Mouse (Mus musculus): Measurements from ENCODE around the gene Sppl2b. TPM values are rescaled to one million over a fixed set of nuclear protein-coding genes. Genes with fewer than 3 reads are reported as not detected.

The Sppl2b gene
- polyA plus RNA-seq, 1 experiment from 2014 or later: 39.8 TPM

DNA sequence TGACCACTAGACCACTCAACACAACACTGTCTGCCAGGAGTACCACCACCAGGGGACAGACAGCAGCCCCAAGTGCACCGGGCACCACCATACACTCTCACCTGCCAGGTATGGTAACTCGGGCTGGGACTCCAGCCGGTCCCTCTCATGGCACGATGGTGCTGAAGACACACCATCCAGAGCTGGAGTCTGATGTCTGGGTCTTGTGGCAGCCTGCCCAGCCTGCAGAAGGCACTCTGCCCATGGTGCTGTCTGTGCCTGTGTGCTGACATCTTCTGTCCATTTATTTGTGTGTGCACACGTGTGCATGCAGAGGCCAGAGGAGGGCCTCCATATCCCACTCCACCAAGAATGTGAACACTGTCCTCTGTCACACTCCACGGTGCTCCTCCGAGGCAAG lies 40.0 kb downstream of the Sppl2b start:
- H3K4me3 ChIP-seq (ENCODE audit: low read depth, low read length): no peak overlapping the region
- WGBS: 87% methylated on average over 7 of the region's 7 CpGs

DNA sequence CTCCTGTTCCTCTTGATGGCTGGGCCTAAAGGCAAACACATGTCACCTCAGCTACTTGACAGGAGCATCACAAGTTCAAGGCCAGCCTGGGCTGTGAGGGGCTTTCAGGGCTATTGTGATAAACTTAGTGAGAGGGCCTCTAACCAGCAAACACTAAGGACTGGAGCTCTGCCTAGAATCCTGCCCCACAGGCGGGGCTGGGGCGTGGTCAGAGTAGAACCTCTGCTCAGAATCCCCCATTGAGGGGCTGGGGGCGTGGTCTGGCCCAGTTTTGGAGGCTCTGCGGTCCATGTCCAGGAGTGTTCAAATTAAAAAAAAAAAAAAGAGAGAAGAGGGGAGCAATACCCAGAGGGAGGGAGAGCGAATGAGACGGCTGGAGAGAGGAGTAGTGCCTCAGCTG lies 40.6 kb downstream of the Sppl2b start:
- Histone ChIP-seq H3K27ac (ENCODE audit: low read depth, low read length) (no peak overlapping the region), H3K36me3 (ENCODE audit: control insufficient read depth, insufficient read depth, low read length) (no peaks in the 10 kb centered on the region), H3K4me1 (replicated peaks; ENCODE audit: control insufficient read depth, insufficient read depth, low read length) (peaks cover 8% of the 10 kb centered on the region), H3K4me3 (ENCODE audit: low read depth, low read length) (no peak overlapping the region), H3K4me2 (ENCODE audit: low read depth, low read length, severe bottlenecking) (no peak overlapping the region), H3K9me3 (ENCODE audit: control insufficient read depth, low read length) (no peaks in the 10 kb centered on the region), H3K27me3 (ENCODE audit: control insufficient read depth, insufficient read depth, low read length) (no peaks in the 10 kb centered on the region), H3K9ac (ENCODE audit: low read length) (no peak overlapping the region)
- whole genome bisulfite sequencing: 82% methylated on average over 6 of the region's 6 CpGs
- DNase-seq (ENCODE audit: low spot score) (peak; percentile 48), ATAC-seq (replicated peaks; ENCODE audit: low FRiP score) (no peak)

More for the DNA sequence above, 40.0 kb downstream of the Sppl2b start:
- Histone ChIP-seq H3K36me3 (ENCODE audit: control insufficient read depth, insufficient read depth, low read length) (no peaks in the 10 kb centered on the region), H3K9ac (ENCODE audit: low read length) (no peak overlapping the region), H3K27me3 (ENCODE audit: control insufficient read depth, insufficient read depth, low read length) (no peaks in the 10 kb centered on the region), H3K4me2 (ENCODE audit: low read depth, low read length, severe bottlenecking) (no peak overlapping the region), H3K4me1 (replicated peaks; ENCODE audit: control insufficient read depth, insufficient read depth, low read length) (peaks cover 8% of the 10 kb centered on the region), H3K27ac (ENCODE audit: low read depth, low read length) (no peak overlapping the region), H3K9me3 (ENCODE audit: control insufficient read depth, low read length) (no peaks in the 10 kb centered on the region)
- no peak for ATAC-seq (replicated peaks; ENCODE audit: low FRiP score)
- no peak for DNase-seq (ENCODE audit: low spot score)

DNA sequence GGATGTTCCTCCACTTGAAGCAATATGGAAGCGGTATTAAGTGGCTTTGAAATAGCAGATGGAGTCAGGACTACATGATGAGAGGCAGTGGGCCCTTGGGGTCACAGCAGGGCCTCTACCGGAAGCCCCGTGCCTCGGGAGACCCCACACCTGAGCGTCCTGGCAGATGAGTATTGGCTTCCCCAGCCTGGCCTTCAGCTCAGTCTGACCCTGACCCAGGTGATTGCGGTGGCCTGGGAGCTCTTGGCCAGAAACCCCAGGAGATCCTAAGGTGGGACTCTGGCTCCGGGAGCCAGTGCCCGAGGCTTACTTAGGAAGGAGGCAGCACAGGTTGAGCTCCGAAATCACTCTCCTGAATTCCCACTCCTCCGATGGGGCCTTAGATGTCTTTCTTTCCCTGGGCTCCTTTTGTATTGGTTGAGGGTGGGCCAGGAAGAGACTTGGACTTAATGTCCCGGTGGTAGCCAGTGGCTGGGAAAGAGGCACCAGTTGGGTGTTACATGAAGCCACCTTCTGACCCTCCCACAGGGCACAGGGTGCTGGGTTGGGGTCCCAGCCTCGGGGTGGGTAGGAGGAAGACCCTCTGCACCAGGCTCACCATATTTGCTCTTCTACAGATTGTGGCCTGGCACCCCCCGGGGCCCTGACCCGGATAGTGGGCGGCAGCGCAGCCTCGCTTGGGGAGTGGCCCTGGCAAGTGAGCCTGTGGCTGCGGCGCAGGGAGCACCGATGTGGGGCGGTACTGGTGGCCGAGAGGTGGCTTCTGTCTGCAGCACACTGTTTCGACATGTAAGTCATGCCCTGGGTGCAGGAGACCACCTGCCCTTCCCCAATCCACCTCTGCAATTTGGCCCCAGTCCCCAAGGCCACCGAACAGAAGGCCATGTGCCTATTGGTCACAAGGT lies 41.8 kb downstream of the Sppl2b start:
- Histone ChIP-seq H3K27me3 (ENCODE audit: control insufficient read depth, insufficient read depth, low read length) (no peaks in the 10 kb centered on the region), H3K9me3 (ENCODE audit: control insufficient read depth, low read length) (no peaks in the 10 kb centered on the region), H3K27ac (ENCODE audit: low read depth, low read length) (no peak overlapping the region), H3K4me1 (replicated peaks; ENCODE audit: control insufficient read depth, insufficient read depth, low read length) (peaks cover 8% of the 10 kb centered on the region), H3K4me2 (ENCODE audit: low read depth, low read length, severe bottlenecking) (no peak overlapping the region), H3K36me3 (ENCODE audit: control insufficient read depth, insufficient read depth, low read length) (no peaks in the 10 kb centered on the region), H3K4me3 (ENCODE audit: low read depth, low read length) (no peak overlapping the region), H3K9ac (ENCODE audit: low read length) (no peak overlapping the region)
- WGBS: 75% methylated on average over 24 of the region's 24 CpGs
- no peak for ATAC-seq (replicated peaks; ENCODE audit: low FRiP score)
- peak; percentile 57 for DNase-seq (ENCODE audit: low spot score)

DNA sequence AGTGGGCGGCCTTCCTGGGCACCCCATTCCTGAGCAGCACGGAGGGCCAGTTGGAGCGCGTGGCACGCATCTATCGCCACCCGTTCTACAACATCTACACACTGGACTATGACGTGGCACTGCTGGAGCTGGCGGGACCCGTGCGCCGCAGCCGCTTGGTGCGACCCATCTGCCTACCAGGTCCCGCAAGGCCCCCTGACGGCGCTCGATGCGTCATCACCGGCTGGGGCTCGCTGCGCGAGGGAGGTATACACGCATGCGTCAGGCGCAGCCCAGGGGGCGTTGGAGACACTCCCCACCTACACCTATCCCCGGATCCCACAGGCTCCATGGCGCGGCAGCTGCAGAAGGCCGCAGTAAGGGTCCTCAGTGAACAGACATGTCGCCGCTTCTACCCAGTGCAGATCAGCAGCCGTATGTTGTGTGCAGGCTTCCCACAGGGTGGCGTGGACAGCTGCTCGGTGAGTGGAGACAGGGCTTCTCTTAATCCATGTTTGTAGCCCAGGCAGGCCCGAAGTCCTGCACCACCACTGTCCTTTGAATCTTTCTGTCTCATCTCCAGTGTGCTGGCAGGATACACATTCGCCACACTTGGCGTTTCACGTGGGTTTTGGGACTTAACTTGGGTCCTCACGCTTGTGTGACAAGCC lies 42.9 kb downstream of the Sppl2b start:
- no peak overlapping the region for H3K9ac ChIP-seq (ENCODE audit: low read length)
- peaks cover 8% of the 10 kb centered on the region for H3K4me1 ChIP-seq (replicated peaks; ENCODE audit: control insufficient read depth, insufficient read depth, low read length)
- H3K4me2 ChIP-seq (ENCODE audit: low read depth, low read length, severe bottlenecking): no peak overlapping the region
- no peaks in the 10 kb centered on the region for H3K9me3 ChIP-seq (ENCODE audit: control insufficient read depth, low read length)
- H3K36me3 ChIP-seq (ENCODE audit: control insufficient read depth, insufficient read depth, low read length): no peaks in the 10 kb centered on the region; the same call in 1 of the 2 replicates
- DNase-seq (ENCODE audit: low spot score): peak; percentile 62
- H3K4me3 ChIP-seq (ENCODE audit: low read depth, low read length): no peak overlapping the region
- H3K27ac ChIP-seq (ENCODE audit: low read depth, low read length): no peak overlapping the region
- H3K27me3 ChIP-seq (ENCODE audit: control insufficient read depth, insufficient read depth, low read length): no peaks in the 10 kb centered on the region
- WGBS: 34% methylated on average over 41 of the region's 41 CpGs
- no peak for ATAC-seq (replicated peaks; ENCODE audit: low FRiP score)

DNA sequence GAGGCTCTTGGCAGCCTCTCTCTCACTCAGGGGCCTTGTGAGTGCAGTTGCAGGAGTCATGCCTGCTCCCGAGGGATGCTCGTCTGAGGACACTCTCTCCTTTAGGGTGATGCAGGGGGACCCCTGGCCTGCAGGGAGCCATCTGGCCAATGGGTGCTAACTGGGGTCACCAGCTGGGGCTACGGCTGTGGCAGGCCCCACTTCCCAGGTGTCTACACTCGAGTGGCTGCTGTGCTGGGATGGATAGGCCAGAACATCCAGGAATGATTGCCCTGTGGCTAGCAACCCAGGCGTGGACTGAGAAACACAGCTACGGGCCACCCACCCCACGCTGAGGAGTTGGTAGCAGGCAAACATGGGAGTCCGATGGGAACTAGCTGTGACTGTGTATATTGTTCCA lies 44.0 kb downstream of the Sppl2b start:
- DNase-seq (ENCODE audit: low spot score) (no peak), ATAC-seq (replicated peaks; ENCODE audit: low FRiP score) (no peak)
- Histone ChIP-seq H3K9me3 (ENCODE audit: control insufficient read depth, low read length) (no peaks in the 10 kb centered on the region), H3K4me3 (ENCODE audit: low read depth, low read length) (peak overlapping the region; percentile 84; the same call in 1 of the 2 replicates), H3K4me1 (replicated peaks; ENCODE audit: control insufficient read depth, insufficient read depth, low read length) (peaks cover 8% of the 10 kb centered on the region), H3K36me3 (ENCODE audit: control insufficient read depth, insufficient read depth, low read length) (no peaks in the 10 kb centered on the region; the same call in 1 of the 2 replicates), H3K27me3 (ENCODE audit: control insufficient read depth, insufficient read depth, low read length) (no peaks in the 10 kb centered on the region), H3K27ac (ENCODE audit: low read depth, low read length) (no peak overlapping the region), H3K4me2 (ENCODE audit: low read depth, low read length, severe bottlenecking) (no peak overlapping the region), H3K9ac (ENCODE audit: low read length) (no peak overlapping the region)
- 89% methylated on average over 8 of the region's 8 CpGs for WGBS

DNA sequence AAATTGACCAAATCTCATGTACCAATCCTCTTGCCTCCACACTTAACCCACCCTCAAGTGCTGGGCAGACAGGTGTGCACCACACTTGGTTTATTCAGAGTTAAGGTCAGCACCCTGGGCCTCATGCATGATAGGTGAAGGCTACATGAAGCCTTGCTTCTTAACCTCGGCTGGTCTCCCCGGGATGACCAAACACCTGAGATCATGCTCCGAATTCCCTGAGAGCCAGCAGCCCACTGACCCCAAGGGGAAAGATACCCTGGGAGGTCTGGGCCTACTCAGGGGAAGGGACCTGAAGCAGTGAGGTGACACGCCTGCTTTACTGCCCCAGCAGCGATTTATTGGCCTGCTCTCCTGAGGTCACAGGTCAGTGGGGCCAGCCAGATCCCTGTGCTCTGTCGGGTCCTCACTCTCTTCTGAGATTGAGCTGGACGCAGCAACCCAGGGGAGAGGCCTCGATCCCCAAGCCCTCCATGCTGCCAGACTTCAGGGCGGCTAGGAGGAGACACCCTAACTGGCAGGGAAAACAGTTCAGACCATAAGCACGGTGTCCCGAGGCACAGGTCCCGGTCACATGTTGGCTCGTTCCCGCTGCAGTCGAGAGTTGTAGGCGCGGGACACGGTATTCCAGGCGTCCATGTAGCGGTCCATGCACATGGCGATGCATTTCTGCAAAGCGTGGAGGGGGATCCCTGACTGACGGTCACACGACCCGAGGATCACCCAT lies 44.7 kb downstream of the Sppl2b start:
- H3K27ac ChIP-seq (ENCODE audit: low read depth, low read length): no peak overlapping the region; the same call in 1 of the 2 replicates

DNA sequence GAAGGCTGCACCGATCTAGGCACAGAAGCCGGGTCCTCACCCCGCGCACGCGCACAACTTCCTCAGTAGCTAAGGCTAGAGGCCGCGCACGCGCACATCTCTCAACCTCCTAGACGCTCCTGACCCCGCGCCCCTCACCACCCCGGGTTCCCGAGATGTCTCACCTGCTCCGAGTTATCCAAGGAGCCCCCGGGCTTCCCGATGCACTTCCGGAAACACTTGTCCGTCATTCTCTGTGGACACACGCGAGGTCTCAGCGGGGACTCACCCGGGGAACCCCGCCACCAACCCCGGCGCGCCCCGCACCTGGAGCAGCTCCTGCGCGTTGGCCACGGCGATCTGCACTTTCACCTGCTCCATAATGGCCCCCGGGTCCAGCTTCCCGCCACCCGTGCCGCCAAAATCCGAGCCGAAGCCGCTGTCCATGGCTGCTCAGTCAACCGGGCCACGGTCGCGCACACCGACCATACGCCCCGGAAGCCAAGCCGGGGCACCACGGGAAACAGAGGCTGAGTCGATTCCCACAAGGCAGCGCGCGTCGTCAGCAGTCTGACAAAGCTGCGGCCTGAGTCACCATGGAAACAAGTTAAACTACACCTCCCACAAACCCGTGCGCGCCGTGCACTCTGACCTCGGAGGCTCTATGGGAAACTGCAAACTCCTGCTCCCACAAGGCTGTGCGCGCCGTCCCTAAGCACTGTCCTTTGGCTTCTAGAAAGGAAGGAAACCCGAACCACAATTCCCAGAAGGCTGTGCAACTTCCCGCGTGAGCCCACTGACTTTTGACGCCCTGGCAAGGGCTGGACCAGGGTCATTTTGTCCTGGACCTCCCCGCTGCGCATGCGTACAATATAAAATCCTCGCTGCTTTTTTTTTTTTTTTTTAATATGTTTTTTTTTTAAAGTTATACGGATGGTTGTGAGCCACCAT lies 45.5 kb downstream of the Sppl2b start, which contains the start of gene Timm13:
Gene Timm13, minus strand, starts transcription at position 652 of the 930 bp plus-strand sequence.
- H3K9ac ChIP-seq (ENCODE audit: low read length): peak within 1 kb of the TSS; percentile 78
- peak within 1 kb of the TSS; percentile 95 for H3K4me2 ChIP-seq (ENCODE audit: low read depth, low read length, severe bottlenecking)
- no peaks in the 10 kb centered on the region for H3K27me3 ChIP-seq (ENCODE audit: control insufficient read depth, insufficient read depth, low read length)
- H3K27ac ChIP-seq (ENCODE audit: low read depth, low read length): no peak within 1 kb of the TSS; the same call in 1 of the 2 replicates
- peaks cover 2% of the 10 kb centered on the region; the same call in 1 of the 2 replicates for H3K36me3 ChIP-seq (ENCODE audit: control insufficient read depth, insufficient read depth, low read length)
- WGBS: under 1% methylated on average over 72 of the region's 72 CpGs
- ATAC-seq (replicated peaks; ENCODE audit: low FRiP score) (peak; percentile 94), DNase-seq (ENCODE audit: low spot score) (peak; percentile 99)
- no peaks in the 10 kb centered on the region for H3K9me3 ChIP-seq (ENCODE audit: control insufficient read depth, low read length)
- H3K4me1 ChIP-seq (replicated peaks; ENCODE audit: control insufficient read depth, insufficient read depth, low read length): peaks cover 8% of the 10 kb centered on the region
- peak within 1 kb of the TSS; percentile 84 for H3K4me3 ChIP-seq (ENCODE audit: low read depth, low read length)

More for the DNA sequence above, 44.7 kb downstream of the Sppl2b start:
- no peaks in the 10 kb centered on the region for H3K27me3 ChIP-seq (ENCODE audit: control insufficient read depth, insufficient read depth, low read length)
- no peaks in the 10 kb centered on the region for H3K9me3 ChIP-seq (ENCODE audit: control insufficient read depth, low read length)
- H3K9ac ChIP-seq (ENCODE audit: low read length): peak overlapping the region; percentile 78
- 16% methylated on average over 25 of the region's 25 CpGs for WGBS
- DNase-seq (ENCODE audit: low spot score) (no peak), ATAC-seq (replicated peaks; ENCODE audit: low FRiP score) (peak; percentile 1; the same call in 1 of the 2 replicates)
- H3K4me3 ChIP-seq (ENCODE audit: low read depth, low read length): peak overlapping the region; percentile 84
- peaks cover 8% of the 10 kb centered on the region for H3K4me1 ChIP-seq (replicated peaks; ENCODE audit: control insufficient read depth, insufficient read depth, low read length)
- H3K4me2 ChIP-seq (ENCODE audit: low read depth, low read length, severe bottlenecking): peak overlapping the region; percentile 95
- peaks cover 2% of the 10 kb centered on the region; the same call in 1 of the 2 replicates for H3K36me3 ChIP-seq (ENCODE audit: control insufficient read depth, insufficient read depth, low read length)
